Mouse (Mus musculus): Measurements from ENCODE around the gene Tmem132a. TPM values are rescaled to one million over a fixed set of nuclear protein-coding genes. Genes with fewer than 3 reads are reported as not detected.

The Tmem132a gene
- polyA plus RNA-seq, 1 experiment from 2014 or later = 87.0 TPM

DNA sequence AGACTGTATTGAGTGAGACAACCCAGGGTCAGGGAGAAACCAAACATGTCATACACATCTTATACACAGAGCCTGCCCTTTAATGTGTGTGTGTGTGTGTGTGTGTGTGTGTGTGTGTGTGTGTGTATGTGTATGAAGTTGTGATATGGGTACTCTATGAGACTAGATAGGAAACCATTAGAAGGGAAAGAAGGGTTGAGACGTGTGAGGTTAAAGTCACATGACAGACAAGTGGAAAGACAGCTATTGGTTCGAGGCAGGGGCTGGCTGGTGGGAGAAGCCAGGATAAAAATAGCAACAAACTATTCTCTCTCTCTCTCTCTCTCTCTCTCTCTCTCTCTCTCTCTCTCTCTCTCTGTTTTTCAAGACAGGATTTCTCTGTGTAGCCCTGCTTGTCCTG is 53.3 kb downstream of the Tmem132a start:
- Histone ChIP-seq H3K27ac (replicated peaks; ENCODE audit: low read depth, low read length) (no peak overlapping the region), H3K4me2 (ENCODE audit: low read depth, severe bottlenecking) (no peak overlapping the region), H3K4me1 (ENCODE audit: control insufficient read depth, insufficient read depth, low read length) (no peaks in the 10 kb centered on the region), H3K9me3 (ENCODE audit: control insufficient read depth, low read length) (no peaks in the 10 kb centered on the region), H3K9ac (ENCODE audit: low read length) (no peak overlapping the region), H3K27me3 (ENCODE audit: control insufficient read depth, insufficient read depth, low read length) (no peaks in the 10 kb centered on the region), H3K36me3 (ENCODE audit: control insufficient read depth, insufficient read depth, low read length) (no peaks in the 10 kb centered on the region), H3K4me3 (ENCODE audit: low read depth, low read length) (no peak overlapping the region)
- DNase-seq (ENCODE audit: low spot score) (no peak), ATAC-seq (ENCODE audit: insufficient number of reproducible peaks, low FRiP score, low TSS enrichment, low read depth) (no peak)
- WGBS = 54% methylated on average over 2 of the region's 2 CpGs

DNA sequence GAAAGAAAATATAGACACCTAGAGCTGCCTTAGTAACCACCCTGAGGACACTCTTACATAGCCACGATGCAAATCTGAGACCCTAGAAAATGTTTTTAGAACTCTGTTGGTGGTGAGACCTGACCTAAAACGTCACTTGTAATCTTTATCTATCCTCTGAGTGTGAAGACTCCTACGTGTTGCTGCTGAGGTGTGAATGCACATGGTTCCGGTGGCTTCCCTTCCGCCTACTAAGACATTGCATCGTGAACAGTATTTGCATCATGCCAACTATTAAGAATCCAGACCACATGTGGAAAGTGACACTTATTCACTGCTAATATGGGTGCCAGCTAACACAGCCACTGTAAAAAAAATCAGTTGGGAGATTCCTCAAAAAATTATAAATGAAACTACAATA is 53.9 kb downstream of the Tmem132a start:
- no peak for ATAC-seq (ENCODE audit: insufficient number of reproducible peaks, low FRiP score, low TSS enrichment, low read depth)

DNA sequence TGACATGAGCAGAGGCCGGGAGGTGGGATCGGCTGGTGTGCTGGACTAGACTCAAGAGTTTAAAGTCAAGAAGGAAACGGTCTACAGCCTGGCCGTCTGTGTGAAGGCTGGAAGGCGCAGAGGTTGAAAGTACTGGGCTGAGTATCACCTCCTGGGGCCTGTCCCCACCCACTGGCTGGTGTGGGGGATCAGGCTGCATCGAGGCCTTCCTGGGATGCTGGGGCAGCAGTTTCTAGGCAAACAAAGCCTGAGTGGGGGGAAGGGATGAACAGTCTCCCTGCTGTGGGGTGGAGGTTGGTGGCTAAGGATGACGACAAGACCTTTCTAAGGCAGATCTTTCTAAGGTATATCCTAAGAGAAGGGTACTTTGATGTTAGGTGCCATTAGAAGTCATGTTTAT is 55.8 kb downstream of the Tmem132a start:
- no peak for DNase-seq (ENCODE audit: low spot score)
- 70% methylated on average over 7 of the region's 7 CpGs for WGBS

More for the DNA sequence above, 53.9 kb downstream of the Tmem132a start:
- Histone ChIP-seq H3K4me3 (ENCODE audit: low read depth, low read length) (no peak overlapping the region), H3K4me1 (ENCODE audit: control insufficient read depth, insufficient read depth, low read length) (no peaks in the 10 kb centered on the region), H3K27ac (replicated peaks; ENCODE audit: low read depth, low read length) (no peak overlapping the region), H3K36me3 (ENCODE audit: control insufficient read depth, insufficient read depth, low read length) (no peaks in the 10 kb centered on the region), H3K4me2 (ENCODE audit: low read depth, severe bottlenecking) (no peak overlapping the region), H3K27me3 (ENCODE audit: control insufficient read depth, insufficient read depth, low read length) (no peaks in the 10 kb centered on the region), H3K9ac (ENCODE audit: low read length) (no peak overlapping the region), H3K9me3 (ENCODE audit: control insufficient read depth, low read length) (no peaks in the 10 kb centered on the region)
- WGBS = 92% methylated on average over 6 of the region's 6 CpGs
- DNase-seq (ENCODE audit: low spot score) = no peak

DNA sequence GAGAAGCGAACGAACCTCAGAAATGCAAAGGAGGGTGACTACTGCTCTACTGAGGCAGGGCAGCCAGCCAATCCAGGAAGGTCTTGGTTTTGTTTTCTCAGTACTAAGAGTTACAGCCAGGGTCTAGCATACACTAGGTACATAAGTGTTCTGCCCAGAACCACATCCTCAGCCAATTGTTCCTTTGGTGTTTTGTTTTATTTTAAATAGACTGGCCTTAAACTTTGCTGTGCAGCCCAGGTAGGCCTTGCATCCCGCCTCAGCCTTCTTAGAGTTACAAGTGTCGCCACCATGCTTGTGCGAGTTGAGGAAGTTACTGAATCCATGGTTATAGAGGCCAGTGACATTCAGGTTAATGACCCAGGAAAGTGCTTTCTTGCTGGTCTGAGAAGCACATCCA is 56.7 kb downstream of the Tmem132a start:
- DNase-seq (ENCODE audit: low spot score) = no peak
- H3K4me2 ChIP-seq (ENCODE audit: low read depth, severe bottlenecking) = no peak overlapping the region
- no peaks in the 10 kb centered on the region for H3K9me3 ChIP-seq (ENCODE audit: control insufficient read depth, low read length)
- ATAC-seq (ENCODE audit: insufficient number of reproducible peaks, low FRiP score, low TSS enrichment, low read depth) = no peak
- no peaks in the 10 kb centered on the region for H3K36me3 ChIP-seq (ENCODE audit: control insufficient read depth, insufficient read depth, low read length)
- no peaks in the 10 kb centered on the region for H3K27me3 ChIP-seq (ENCODE audit: control insufficient read depth, insufficient read depth, low read length)
- no peak overlapping the region for H3K27ac ChIP-seq (replicated peaks; ENCODE audit: low read depth, low read length)
- H3K9ac ChIP-seq (ENCODE audit: low read length) = no peak overlapping the region
- no peaks in the 10 kb centered on the region for H3K4me1 ChIP-seq (ENCODE audit: control insufficient read depth, insufficient read depth, low read length)
- WGBS = 94% methylated on average over 5 of the region's 5 CpGs
- no peak overlapping the region for H3K4me3 ChIP-seq (ENCODE audit: low read depth, low read length)

More for the DNA sequence above, 55.8 kb downstream of the Tmem132a start:
- no peak overlapping the region for H3K4me3 ChIP-seq (ENCODE audit: low read depth, low read length)
- no peaks in the 10 kb centered on the region for H3K27me3 ChIP-seq (ENCODE audit: control insufficient read depth, insufficient read depth, low read length)
- no peaks in the 10 kb centered on the region for H3K4me1 ChIP-seq (ENCODE audit: control insufficient read depth, insufficient read depth, low read length)
- no peak for ATAC-seq (ENCODE audit: insufficient number of reproducible peaks, low FRiP score, low TSS enrichment, low read depth)
- no peak overlapping the region for H3K27ac ChIP-seq (replicated peaks; ENCODE audit: low read depth, low read length)
- H3K4me2 ChIP-seq (ENCODE audit: low read depth, severe bottlenecking) = no peak overlapping the region
- no peaks in the 10 kb centered on the region for H3K9me3 ChIP-seq (ENCODE audit: control insufficient read depth, low read length)
- no peaks in the 10 kb centered on the region for H3K36me3 ChIP-seq (ENCODE audit: control insufficient read depth, insufficient read depth, low read length)
- no peak overlapping the region for H3K9ac ChIP-seq (ENCODE audit: low read length)

- WGBS = 90% methylated on average over 6 of the region's 6 CpGs
- Histone ChIP-seq H3K27me3 (ENCODE audit: control insufficient read depth, insufficient read depth, low read length) (no peaks in the 10 kb centered on the region), H3K27ac (replicated peaks; ENCODE audit: low read depth, low read length) (no peak overlapping the region), H3K4me1 (ENCODE audit: control insufficient read depth, insufficient read depth, low read length) (no peaks in the 10 kb centered on the region), H3K4me2 (ENCODE audit: low read depth, severe bottlenecking) (no peak overlapping the region), H3K9me3 (ENCODE audit: control insufficient read depth, low read length) (no peaks in the 10 kb centered on the region), H3K9ac (ENCODE audit: low read length) (no peak overlapping the region), H3K36me3 (ENCODE audit: control insufficient read depth, insufficient read depth, low read length) (no peaks in the 10 kb centered on the region), H3K4me3 (ENCODE audit: low read depth, low read length) (no peak overlapping the region)
- no peak for ATAC-seq (ENCODE audit: insufficient number of reproducible peaks, low FRiP score, low TSS enrichment, low read depth)
- DNase-seq (ENCODE audit: low spot score) = no peak
Measured at GRCm38 (mm10) chr19:10811471-10811870, 58.3 kb downstream of the Tmem132a start.

GRCm38 (mm10) chr19:10810176-10810492 is 59.6 kb downstream of the Tmem132a start:
- H3K9ac ChIP-seq (ENCODE audit: low read length) = no peak overlapping the region

DNA sequence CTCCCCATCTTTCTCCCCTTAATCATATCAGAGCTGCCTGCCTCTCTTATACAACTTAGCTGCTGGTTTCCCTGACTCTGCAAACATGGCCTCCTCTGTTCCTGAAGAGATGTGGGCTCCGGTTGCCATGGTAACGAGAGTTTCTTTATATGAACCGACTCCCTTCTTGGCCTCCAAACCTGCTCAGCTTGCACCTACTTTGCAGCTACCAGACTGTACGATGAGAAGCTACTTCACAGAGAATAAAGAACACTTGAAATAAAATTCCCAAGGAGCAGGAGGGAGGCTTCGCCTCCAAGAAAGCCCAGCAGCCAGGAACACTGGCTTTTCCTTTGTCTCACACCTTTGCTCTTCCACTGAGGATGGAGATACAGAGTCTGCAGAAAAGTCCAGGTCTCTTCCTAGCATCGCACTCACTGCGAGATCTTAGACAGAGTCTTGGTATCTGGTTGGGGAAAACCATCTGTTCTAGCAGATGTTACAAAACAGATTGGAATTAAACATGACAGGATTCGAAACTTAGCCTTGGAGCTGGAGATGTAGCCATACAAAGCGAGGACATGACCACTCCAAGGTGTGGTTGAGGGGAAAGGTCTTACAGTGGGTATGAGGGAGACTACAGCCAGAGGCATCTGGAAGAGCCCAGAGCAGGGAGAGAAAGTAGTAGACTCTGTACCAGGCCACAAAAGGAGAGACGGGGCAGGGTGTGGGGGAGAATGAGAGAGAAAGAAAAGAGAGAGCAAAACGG is 60.1 kb downstream of the Tmem132a start:
- Histone ChIP-seq H3K27ac (replicated peaks; ENCODE audit: low read depth, low read length) (no peak overlapping the region), H3K36me3 (ENCODE audit: control insufficient read depth, insufficient read depth, low read length) (no peaks in the 10 kb centered on the region), H3K4me3 (ENCODE audit: low read depth, low read length) (no peak overlapping the region), H3K9ac (ENCODE audit: low read length) (no peak overlapping the region), H3K4me2 (ENCODE audit: low read depth, severe bottlenecking) (no peak overlapping the region), H3K27me3 (ENCODE audit: control insufficient read depth, insufficient read depth, low read length) (no peaks in the 10 kb centered on the region), H3K9me3 (ENCODE audit: control insufficient read depth, low read length) (no peaks in the 10 kb centered on the region), H3K4me1 (ENCODE audit: control insufficient read depth, insufficient read depth, low read length) (no peaks in the 10 kb centered on the region)
- ATAC-seq (ENCODE audit: insufficient number of reproducible peaks, low FRiP score, low TSS enrichment, low read depth) = no peak
- 80% methylated on average over 11 of the region's 11 CpGs for WGBS
- no peak for DNase-seq (ENCODE audit: low spot score)

More at GRCm38 (mm10) chr19:10810176-10810492, 59.6 kb downstream of the Tmem132a start:
- H3K4me3 ChIP-seq (ENCODE audit: low read depth, low read length) = no peak overlapping the region
- H3K9me3 ChIP-seq (ENCODE audit: control insufficient read depth, low read length) = no peaks in the 10 kb centered on the region
- no peak overlapping the region for H3K4me2 ChIP-seq (ENCODE audit: low read depth, severe bottlenecking)
- no peak for DNase-seq (ENCODE audit: low spot score)
- WGBS = 49% methylated on average over 4 of the region's 4 CpGs
- H3K4me1 ChIP-seq (ENCODE audit: control insufficient read depth, insufficient read depth, low read length) = no peaks in the 10 kb centered on the region
- H3K27ac ChIP-seq (replicated peaks; ENCODE audit: low read depth, low read length) = no peak overlapping the region
- no peaks in the 10 kb centered on the region for H3K27me3 ChIP-seq (ENCODE audit: control insufficient read depth, insufficient read depth, low read length)
- no peaks in the 10 kb centered on the region for H3K36me3 ChIP-seq (ENCODE audit: control insufficient read depth, insufficient read depth, low read length)
- ATAC-seq (ENCODE audit: insufficient number of reproducible peaks, low FRiP score, low TSS enrichment, low read depth) = no peak

DNA sequence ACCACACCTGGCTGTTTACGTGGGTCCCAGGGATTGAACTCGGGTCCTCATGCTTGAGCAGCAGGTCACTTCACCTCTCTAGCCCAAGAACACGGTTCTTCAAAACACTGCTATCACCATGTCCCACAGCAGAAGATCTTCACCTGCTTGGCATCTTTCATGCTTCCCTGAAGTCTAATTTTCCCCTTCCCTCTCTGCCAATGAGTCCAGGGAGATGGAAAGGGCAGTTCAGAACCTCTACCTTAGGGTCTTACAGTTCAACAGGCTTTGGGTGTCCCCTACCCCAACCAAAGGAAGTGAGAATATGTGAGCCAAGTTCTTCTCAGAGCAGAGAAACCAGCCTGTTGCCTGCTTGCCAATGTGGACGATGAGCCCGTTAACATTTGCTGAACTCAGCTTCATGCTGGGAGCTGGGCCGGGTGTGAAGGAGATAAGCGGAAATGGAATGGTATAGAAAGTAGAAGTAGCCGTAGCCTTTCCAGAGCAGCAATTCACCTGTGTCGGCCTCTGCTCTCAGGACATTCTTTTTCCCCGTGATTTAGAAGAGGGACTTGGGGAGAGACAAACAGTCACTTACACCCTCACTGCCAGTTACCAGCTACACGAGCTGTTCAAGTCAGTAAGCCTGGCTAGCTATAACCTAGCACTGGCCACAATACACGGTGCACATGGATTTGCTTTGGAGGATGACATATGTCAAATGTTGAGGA is 61.1 kb downstream of the Tmem132a start:
- WGBS = 85% methylated on average over 12 of the region's 12 CpGs
- Histone ChIP-seq H3K4me1 (ENCODE audit: control insufficient read depth, insufficient read depth, low read length) (no peaks in the 10 kb centered on the region), H3K36me3 (ENCODE audit: control insufficient read depth, insufficient read depth, low read length) (no peaks in the 10 kb centered on the region), H3K4me3 (ENCODE audit: low read depth, low read length) (no peak overlapping the region), H3K9ac (ENCODE audit: low read length) (no peak overlapping the region), H3K4me2 (ENCODE audit: low read depth, severe bottlenecking) (no peak overlapping the region), H3K27ac (replicated peaks; ENCODE audit: low read depth, low read length) (no peak overlapping the region), H3K27me3 (ENCODE audit: control insufficient read depth, insufficient read depth, low read length) (no peaks in the 10 kb centered on the region), H3K9me3 (ENCODE audit: control insufficient read depth, low read length) (no peaks in the 10 kb centered on the region)
- DNase-seq (ENCODE audit: low spot score) (no peak), ATAC-seq (ENCODE audit: insufficient number of reproducible peaks, low FRiP score, low TSS enrichment, low read depth) (no peak)
